Mouse (Mus musculus): ENCODE measurements at regions not wholly inside any gene's neighbourhood (a gene's known extent, or its start where the extent isn't known, plus 50 kb on each side); places are given as distances from the start of the nearest gene placed in this dataset.

DNA sequence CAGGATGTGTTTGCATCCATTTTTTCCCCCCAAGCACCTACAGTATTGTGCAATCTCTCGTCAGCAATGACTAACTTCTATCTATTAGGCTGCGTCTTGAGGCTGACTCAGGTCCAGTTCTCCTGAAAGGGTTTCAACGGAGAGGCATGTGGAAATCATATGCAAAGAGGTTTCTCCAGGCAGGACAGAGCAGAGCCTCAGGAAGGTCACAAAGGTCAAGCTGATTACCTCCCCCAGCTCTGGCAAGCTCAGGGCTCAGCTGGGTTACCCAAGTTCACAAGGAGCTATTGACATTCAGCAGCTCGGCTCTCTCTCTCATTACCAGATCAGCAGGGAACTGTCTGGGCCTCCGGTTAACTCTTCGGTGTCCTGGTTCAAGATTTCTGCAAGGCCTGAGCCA lies 166.0 kb upstream of the Nrip1 start:
- peak; percentile 55 for ATAC-seq
- no peak overlapping the region for H3K4me2 ChIP-seq (ENCODE audit: low read length)
- H3K9ac ChIP-seq (ENCODE audit: low read length) = no peak overlapping the region
- DNase-seq (ENCODE audit: low spot score) = peak; percentile 55
- H3K27me3 ChIP-seq (replicated peaks; ENCODE audit: control insufficient read depth, insufficient read depth, low read length) = no peaks in the 10 kb centered on the region
- no peak overlapping the region for H3K27ac ChIP-seq (ENCODE audit: low read depth, low read length)
- H3K9me3 ChIP-seq (replicated peaks; ENCODE audit: control insufficient read depth, low read length) = no peaks in the 10 kb centered on the region
- peaks cover 4% of the 10 kb centered on the region; the same call in 1 of the 2 replicates for H3K4me1 ChIP-seq (ENCODE audit: control insufficient read depth, insufficient read depth, low read length)
- 8% methylated on average over 6 of the region's 6 CpGs for WGBS
- H3K36me3 ChIP-seq (ENCODE audit: control insufficient read depth, insufficient read depth, low read length) = no peaks in the 10 kb centered on the region
- H3K4me3 ChIP-seq (ENCODE audit: low read depth, low read length) = no peak overlapping the region

DNA sequence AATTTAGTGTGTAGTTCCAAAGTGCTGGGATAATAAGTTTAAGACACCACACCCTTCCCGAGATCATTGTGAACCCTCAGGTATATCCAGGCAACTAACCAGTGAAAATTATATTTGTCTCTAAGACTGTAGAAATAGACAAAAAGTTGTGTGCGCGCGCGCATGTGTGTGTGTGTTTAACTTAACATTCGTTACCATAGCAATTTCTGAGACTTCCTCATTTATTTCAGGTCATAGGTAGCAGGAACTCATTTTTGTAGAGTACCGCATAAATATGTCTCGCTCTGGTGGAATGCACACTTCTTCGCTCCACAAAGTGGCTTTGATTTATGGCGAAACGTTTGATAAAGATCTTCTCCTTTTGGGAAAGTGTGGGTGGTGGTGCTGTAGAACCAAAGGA lies 164.2 kb upstream of the Nrip1 start:
- 96% methylated on average over 11 of the region's 11 CpGs for WGBS
- Histone ChIP-seq H3K27ac (ENCODE audit: low read depth, low read length) (no peak overlapping the region), H3K9ac (ENCODE audit: low read length) (no peak overlapping the region), H3K27me3 (replicated peaks; ENCODE audit: control insufficient read depth, insufficient read depth, low read length) (no peaks in the 10 kb centered on the region), H3K4me1 (ENCODE audit: control insufficient read depth, insufficient read depth, low read length) (peaks cover 4% of the 10 kb centered on the region; the same call in 1 of the 2 replicates), H3K4me3 (ENCODE audit: low read depth, low read length) (no peak overlapping the region), H3K36me3 (ENCODE audit: control insufficient read depth, insufficient read depth, low read length) (no peaks in the 10 kb centered on the region), H3K4me2 (ENCODE audit: low read length) (no peak overlapping the region), H3K9me3 (replicated peaks; ENCODE audit: control insufficient read depth, low read length) (no peaks in the 10 kb centered on the region)
- DNase-seq (ENCODE audit: low spot score) = no peak
- ATAC-seq = no peak

DNA sequence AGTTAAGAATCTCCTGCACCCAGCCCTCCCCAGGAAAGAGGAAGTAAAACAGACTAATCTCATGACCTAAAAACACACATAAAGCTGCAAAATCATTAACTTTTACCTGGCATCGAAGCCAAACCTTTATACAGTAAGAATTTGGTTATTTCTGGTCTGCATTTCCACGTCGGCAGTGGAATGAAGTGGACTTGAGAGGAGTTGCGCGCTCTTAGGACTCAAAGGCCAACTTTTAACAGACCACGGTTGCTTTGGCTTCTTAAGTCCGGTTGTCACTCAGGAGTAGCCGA lies 159.2 kb upstream of the Nrip1 start:
- Histone ChIP-seq H3K27ac (ENCODE audit: low read depth, low read length) (no peak overlapping the region), H3K9me3 (replicated peaks; ENCODE audit: control insufficient read depth, low read length) (no peaks in the 10 kb centered on the region), H3K27me3 (replicated peaks; ENCODE audit: control insufficient read depth, insufficient read depth, low read length) (no peaks in the 10 kb centered on the region), H3K4me3 (ENCODE audit: low read depth, low read length) (no peak overlapping the region), H3K4me2 (ENCODE audit: low read length) (no peak overlapping the region), H3K4me1 (ENCODE audit: control insufficient read depth, insufficient read depth, low read length) (no peaks in the 10 kb centered on the region), H3K36me3 (ENCODE audit: control insufficient read depth, insufficient read depth, low read length) (no peaks in the 10 kb centered on the region), H3K9ac (ENCODE audit: low read length) (no peak overlapping the region)
- no peak for ATAC-seq
- no peak for DNase-seq (ENCODE audit: low spot score)
- WGBS = 93% methylated on average over 8 of the region's 8 CpGs

DNA sequence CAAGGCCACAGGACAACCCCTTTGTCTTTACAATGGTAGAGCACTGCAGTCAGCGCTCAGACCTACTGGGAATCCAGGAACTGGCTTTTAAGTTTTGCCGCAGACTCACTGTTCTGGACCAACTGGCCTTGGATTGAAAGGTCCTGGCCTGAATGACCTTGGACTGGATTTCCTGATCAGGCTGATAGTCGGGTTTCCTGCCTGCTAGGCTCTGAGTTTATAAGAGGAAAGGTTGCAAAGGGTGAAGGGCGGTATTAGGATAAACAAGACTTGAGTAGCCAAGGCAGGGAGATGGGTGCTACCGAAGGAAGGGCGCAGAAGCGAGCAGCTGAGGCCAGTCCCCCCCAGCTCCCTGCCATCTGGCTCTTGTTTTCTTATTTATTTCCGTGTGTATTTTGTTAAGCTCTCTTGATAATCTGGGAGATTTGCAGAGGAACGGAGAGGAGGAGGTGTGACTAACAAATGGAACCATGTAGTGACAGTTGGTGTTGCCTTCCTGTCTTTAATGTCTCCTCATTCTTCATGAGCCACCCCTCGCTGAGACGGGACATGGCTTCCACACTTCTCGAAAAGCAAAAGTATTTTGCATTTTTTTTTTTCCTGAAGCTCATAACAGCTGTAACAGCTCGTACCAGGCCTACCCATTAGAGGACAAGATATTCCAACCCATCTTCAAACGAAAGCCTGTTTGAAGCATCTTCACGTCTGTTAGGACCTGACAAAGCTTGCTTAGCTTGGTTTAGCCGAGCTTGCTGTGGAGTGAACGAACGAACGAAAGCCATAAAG lies 158.7 kb upstream of the Nrip1 start:
- no peaks in the 10 kb centered on the region for H3K4me1 ChIP-seq (ENCODE audit: control insufficient read depth, insufficient read depth, low read length)
- no peak overlapping the region for H3K9ac ChIP-seq (ENCODE audit: low read length)
- H3K9me3 ChIP-seq (replicated peaks; ENCODE audit: control insufficient read depth, low read length) = no peaks in the 10 kb centered on the region
- no peak overlapping the region for H3K4me3 ChIP-seq (ENCODE audit: low read depth, low read length)
- no peak for ATAC-seq
- H3K27me3 ChIP-seq (replicated peaks; ENCODE audit: control insufficient read depth, insufficient read depth, low read length) = no peaks in the 10 kb centered on the region
- no peak overlapping the region for H3K4me2 ChIP-seq (ENCODE audit: low read length)
- H3K27ac ChIP-seq (ENCODE audit: low read depth, low read length) = no peak overlapping the region
- no peaks in the 10 kb centered on the region for H3K36me3 ChIP-seq (ENCODE audit: control insufficient read depth, insufficient read depth, low read length)
- WGBS = 82% methylated on average over 19 of the region's 19 CpGs
- no peak for DNase-seq (ENCODE audit: low spot score)

DNA sequence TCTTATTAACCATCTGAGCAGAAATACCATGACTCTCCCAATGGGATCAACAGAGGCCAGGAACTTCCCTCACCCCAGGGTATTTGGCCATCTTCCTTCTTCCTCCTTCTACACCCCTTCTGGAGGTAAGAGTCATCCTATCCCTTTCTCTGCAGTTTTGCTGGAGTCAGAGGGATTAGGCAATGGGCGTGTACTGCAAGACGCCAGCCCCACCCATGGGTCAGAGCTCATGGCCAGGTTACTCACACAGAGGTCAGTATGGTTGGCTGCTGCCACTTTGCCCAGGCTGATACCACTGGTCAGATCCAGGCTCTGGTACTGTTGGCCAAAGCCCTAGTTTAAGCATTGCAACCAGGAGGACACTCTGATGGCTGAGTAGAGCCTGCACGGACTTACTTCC lies 157.3 kb upstream of the Nrip1 start:
- H3K36me3 ChIP-seq (ENCODE audit: control insufficient read depth, insufficient read depth, low read length) = no peaks in the 10 kb centered on the region
- no peak overlapping the region for H3K4me2 ChIP-seq (ENCODE audit: low read length)
- H3K27ac ChIP-seq (ENCODE audit: low read depth, low read length) = no peak overlapping the region
- no peak overlapping the region for H3K9ac ChIP-seq (ENCODE audit: low read length)
- H3K4me3 ChIP-seq (ENCODE audit: low read depth, low read length) = no peak overlapping the region
- H3K27me3 ChIP-seq (replicated peaks; ENCODE audit: control insufficient read depth, insufficient read depth, low read length) = no peaks in the 10 kb centered on the region
- WGBS = 87% methylated on average over 3 of the region's 3 CpGs
- DNase-seq (ENCODE audit: low spot score) = no peak
- no peaks in the 10 kb centered on the region for H3K9me3 ChIP-seq (replicated peaks; ENCODE audit: control insufficient read depth, low read length)
- no peaks in the 10 kb centered on the region for H3K4me1 ChIP-seq (ENCODE audit: control insufficient read depth, insufficient read depth, low read length)
- no peak for ATAC-seq

DNA sequence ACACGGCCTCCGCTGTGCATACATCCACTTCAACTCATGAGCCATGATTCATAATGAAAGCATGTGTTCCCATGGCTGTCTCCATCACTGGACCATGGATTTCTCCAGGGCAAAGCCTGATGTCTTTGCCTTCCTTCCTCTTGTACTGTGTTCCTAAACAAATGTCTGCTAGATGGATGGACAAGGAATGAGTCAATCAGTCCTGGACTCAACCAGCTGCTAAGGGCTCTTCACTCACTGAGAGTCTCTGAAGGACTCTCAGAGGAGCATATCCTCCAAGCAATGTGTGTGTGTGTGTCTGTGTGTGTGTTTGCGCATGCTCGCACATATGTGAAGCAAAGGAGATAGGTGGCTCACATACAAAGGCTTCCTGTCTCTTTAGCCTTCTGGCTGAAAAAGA lies 156.0 kb upstream of the Nrip1 start:
- Histone ChIP-seq H3K4me1 (ENCODE audit: control insufficient read depth, insufficient read depth, low read length) (no peaks in the 10 kb centered on the region), H3K4me2 (ENCODE audit: low read length) (no peak overlapping the region), H3K9ac (ENCODE audit: low read length) (no peak overlapping the region), H3K36me3 (ENCODE audit: control insufficient read depth, insufficient read depth, low read length) (no peaks in the 10 kb centered on the region), H3K4me3 (ENCODE audit: low read depth, low read length) (no peak overlapping the region), H3K27me3 (replicated peaks; ENCODE audit: control insufficient read depth, insufficient read depth, low read length) (no peaks in the 10 kb centered on the region), H3K9me3 (replicated peaks; ENCODE audit: control insufficient read depth, low read length) (no peaks in the 10 kb centered on the region), H3K27ac (ENCODE audit: low read depth, low read length) (no peak overlapping the region)
- WGBS = 95% methylated on average over 4 of the region's 4 CpGs
- ATAC-seq (no peak), DNase-seq (ENCODE audit: low spot score) (no peak)

DNA sequence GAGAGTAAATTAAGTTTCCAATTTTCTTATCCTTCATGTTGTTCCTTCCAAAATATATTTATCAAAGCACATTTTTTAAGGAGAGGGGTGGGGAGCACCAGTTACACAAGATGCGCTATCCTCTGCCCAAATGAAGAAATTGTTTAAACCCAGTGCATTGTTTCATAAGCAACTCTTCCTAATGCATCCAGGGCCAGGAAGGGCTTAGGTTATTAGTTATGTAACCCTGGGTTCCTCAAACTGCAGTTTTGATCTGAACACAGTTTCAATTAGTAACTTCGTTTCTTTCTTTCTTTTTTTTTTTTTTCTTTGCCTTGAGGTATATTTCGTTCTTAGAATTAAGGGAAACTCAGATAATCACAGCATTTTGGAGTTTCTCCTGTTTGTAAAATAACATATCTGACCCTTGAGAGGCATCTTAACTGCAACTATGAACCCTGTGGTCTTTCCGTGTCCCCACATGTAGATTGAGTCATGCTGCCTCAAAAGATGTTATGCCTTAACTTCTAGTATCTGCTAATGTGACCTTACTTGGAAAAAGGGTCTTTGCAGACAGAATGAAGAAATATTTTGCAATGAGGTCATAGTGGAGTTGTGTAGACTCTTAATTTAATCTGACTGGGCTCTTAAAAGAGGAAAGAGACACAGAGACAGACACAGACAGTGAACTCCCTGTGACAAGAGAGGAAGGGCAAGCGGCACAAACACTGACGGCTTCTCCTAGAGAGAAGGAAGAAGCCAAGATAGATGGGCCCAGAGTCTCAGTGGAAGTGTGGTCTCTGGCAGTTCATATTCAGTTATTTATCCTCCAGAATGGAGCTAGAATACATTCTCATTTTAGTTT lies 153.7 kb upstream of the Nrip1 start:
- Histone ChIP-seq H3K27me3 (replicated peaks; ENCODE audit: control insufficient read depth, insufficient read depth, low read length) (no peaks in the 10 kb centered on the region), H3K27ac (ENCODE audit: low read depth, low read length) (no peak overlapping the region), H3K9me3 (replicated peaks; ENCODE audit: control insufficient read depth, low read length) (no peaks in the 10 kb centered on the region), H3K4me3 (ENCODE audit: low read depth, low read length) (no peak overlapping the region), H3K9ac (ENCODE audit: low read length) (no peak overlapping the region), H3K4me2 (ENCODE audit: low read length) (no peak overlapping the region), H3K4me1 (ENCODE audit: control insufficient read depth, insufficient read depth, low read length) (no peaks in the 10 kb centered on the region), H3K36me3 (ENCODE audit: control insufficient read depth, insufficient read depth, low read length) (no peaks in the 10 kb centered on the region)
- WGBS = 91% methylated on average over 6 of the region's 6 CpGs
- ATAC-seq (no peak), DNase-seq (ENCODE audit: low spot score) (no peak)

DNA sequence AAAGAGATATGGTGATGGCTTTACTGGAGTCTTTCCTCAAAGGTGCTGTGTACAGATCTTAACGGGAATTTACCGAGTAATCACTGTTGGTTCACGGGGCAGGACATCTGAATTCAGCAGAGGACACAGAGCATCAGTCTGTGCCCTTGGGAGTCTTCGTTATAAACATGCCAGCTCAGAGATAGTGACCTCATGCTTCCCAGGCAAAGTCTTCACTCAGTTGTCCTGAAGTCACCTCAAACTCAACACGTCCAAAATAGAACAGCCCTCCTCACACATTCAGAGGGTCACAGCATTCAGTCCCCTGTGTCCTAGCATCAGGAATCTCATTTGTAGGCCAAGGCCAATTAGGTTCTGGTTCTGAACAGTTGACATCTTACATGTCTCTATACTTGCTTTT lies 151.9 kb upstream of the Nrip1 start:
- ATAC-seq = no peak
- H3K27me3 ChIP-seq (replicated peaks; ENCODE audit: control insufficient read depth, insufficient read depth, low read length) = no peaks in the 10 kb centered on the region
- no peaks in the 10 kb centered on the region for H3K9me3 ChIP-seq (replicated peaks; ENCODE audit: control insufficient read depth, low read length)
- H3K4me3 ChIP-seq (ENCODE audit: low read depth, low read length) = no peak overlapping the region
- 87% methylated on average over 5 of the region's 5 CpGs for WGBS
- no peak for DNase-seq (ENCODE audit: low spot score)
- H3K4me1 ChIP-seq (ENCODE audit: control insufficient read depth, insufficient read depth, low read length) = no peaks in the 10 kb centered on the region
- no peak overlapping the region for H3K27ac ChIP-seq (ENCODE audit: low read depth, low read length)
- no peak overlapping the region for H3K9ac ChIP-seq (ENCODE audit: low read length)
- H3K36me3 ChIP-seq (ENCODE audit: control insufficient read depth, insufficient read depth, low read length) = no peaks in the 10 kb centered on the region
- H3K4me2 ChIP-seq (ENCODE audit: low read length) = no peak overlapping the region

DNA sequence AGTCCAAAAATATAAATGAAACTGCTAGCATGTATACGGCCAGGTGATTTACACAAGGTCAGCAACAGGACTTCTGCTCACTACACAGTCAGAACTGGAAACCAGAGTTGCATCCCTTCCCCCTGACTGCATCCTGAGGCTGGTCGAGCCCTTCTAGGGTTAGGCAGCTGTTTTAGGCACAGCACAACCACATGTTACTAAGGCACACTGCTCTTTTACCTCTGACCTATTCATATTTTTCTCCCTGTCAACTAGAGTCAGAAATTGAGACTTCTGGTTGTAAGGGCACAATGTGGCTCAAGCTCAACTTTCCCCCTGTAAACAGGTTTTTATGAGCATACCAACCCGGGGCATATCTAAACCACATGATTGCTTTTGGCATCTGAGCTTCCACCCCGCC lies 151.3 kb upstream of the Nrip1 start:
- Histone ChIP-seq H3K4me1 (ENCODE audit: control insufficient read depth, insufficient read depth, low read length) (no peaks in the 10 kb centered on the region), H3K9ac (ENCODE audit: low read length) (no peak overlapping the region), H3K4me2 (ENCODE audit: low read length) (no peak overlapping the region), H3K4me3 (ENCODE audit: low read depth, low read length) (no peak overlapping the region), H3K27me3 (replicated peaks; ENCODE audit: control insufficient read depth, insufficient read depth, low read length) (no peaks in the 10 kb centered on the region), H3K9me3 (replicated peaks; ENCODE audit: control insufficient read depth, low read length) (no peaks in the 10 kb centered on the region), H3K36me3 (ENCODE audit: control insufficient read depth, insufficient read depth, low read length) (no peaks in the 10 kb centered on the region), H3K27ac (ENCODE audit: low read depth, low read length) (no peak overlapping the region)
- DNase-seq (ENCODE audit: low spot score) (no peak), ATAC-seq (no peak)
- 90% methylated on average over 4 of the region's 4 CpGs for WGBS

Measured in forebrain, embryonic 14.5 days (tissue).